Mouse (Mus musculus) liver, embryonic 14.5 days (tissue): ENCODE measurements around the gene C130032M10Rik.

Experiments used
- CTCF ChIP-seq: IDR thresholded peaks from 2 replicates; pipeline ENCODE4 v1.5.1; 2016; ENCODE audit warnings: antibody characterized with exemption, low read depth, control low read depth
- EP300 ChIP-seq: IDR thresholded peaks from 2 replicates; pipeline ENCODE4 v1.6.1; 2016; ENCODE audit warnings: antibody characterized with exemption, low read depth

- TF ChIP-seq EP300 (no peak), CTCF (no peak)
Observed at GRCm38 (mm10) chr9:114515364-114515763, at the start of gene C130032M10Rik.
